Mouse (Mus musculus) liver, embryonic 16.5 days (tissue): ENCODE results near the gene Pcolce2. TPM values are rescaled to one million over a fixed set of nuclear protein-coding genes. Genes with fewer than 3 reads are reported as not detected.
"Not testable (repeated sequence)": the region's sequence is repeated elsewhere in the genome, so short reads cannot be mapped to it uniquely, and the experiment has no call there.

Source experiments
- ATAC-seq: fragments of 200-750 bp; cut with Nextera tagmentation; 2 replicates; pipeline ENCODE4 v1.8.0; 2017; ENCODE audit warnings: low read depth, mild to moderate bottlenecking, moderate number of reproducible peaks, moderate library complexity
- H3K27ac ChIP-seq: fragments of 300-500 bp; sonication (generic); 2 replicates; pipeline ENCODE4 v1.5.1; 2014; ENCODE audit warnings: mild to moderate bottlenecking, low read length
- H3K27me3 ChIP-seq: fragments of 300-500 bp; sonication (generic); 2 replicates; pipeline ENCODE4 v1.6.1; 2014; ENCODE audit warnings: low read depth, low read length, mixed read lengths; ENCODE audit not compliant: control insufficient read depth, insufficient read depth
- H3K36me3 ChIP-seq: fragments of 300-500 bp; sonication (generic); 2 replicates; pipeline ENCODE4 v1.6.1; 2014; ENCODE audit warnings: mild to moderate bottlenecking; ENCODE audit not compliant: control insufficient read depth, insufficient read depth
- H3K4me1 ChIP-seq: fragments of 300-500 bp; sonication (generic); 2 replicates; pipeline ENCODE4 v1.6.1; 2014; ENCODE audit warnings: low read depth, low read length, mixed read lengths; ENCODE audit not compliant: control insufficient read depth
- H3K4me2 ChIP-seq: fragments of 300-500 bp; sonication (generic); 2 replicates; pipeline ENCODE4 v1.6.1; 2014; ENCODE audit warnings: low read depth, low read length, mixed read lengths
- H3K4me3 ChIP-seq: fragments of 300-500 bp; sonication (generic); 2 replicates; pipeline ENCODE4 v1.5.1; 2014; ENCODE audit warnings: low read depth, mild to moderate bottlenecking, low read length
- H3K9ac ChIP-seq: fragments of 300-500 bp; sonication (generic); 2 replicates; pipeline ENCODE4 v1.6.1; 2014; ENCODE audit warnings: low read depth, low read length
- H3K9me3 ChIP-seq: fragments of 300-500 bp; sonication (generic); replicated peaks from 2 replicates; pipeline ENCODE4 v1.6.1; 2016; ENCODE audit warnings: low read length; ENCODE audit not compliant: control insufficient read depth
- WGBS: fragments of 180-500 bp; shearing (Covaris S2); extraction: QIAGEN DNeasy Blood & Tissue Kit; methylation state at CpG from one replicate; pipeline ENCODE4 v1.1.7; 2014; ENCODE audit not compliant: insufficient replicate concordance; 5-methylcytosine and 5-hydroxymethylcytosine counted together
- polyA plus RNA-seq: library from polyadenylated mRNA; unstranded; fragments of >200 nt; fragmentation: Nextera tagmentation; extraction: Ambion mirVana; gene quantifications from 2 replicates; pipeline ENCODE4 v1.2.1, GENCODE M21; 2015

Gene Pcolce2
- polyA plus RNA-seq, 1 experiment from 2014 or later, result 7.0 TPM

DNA sequence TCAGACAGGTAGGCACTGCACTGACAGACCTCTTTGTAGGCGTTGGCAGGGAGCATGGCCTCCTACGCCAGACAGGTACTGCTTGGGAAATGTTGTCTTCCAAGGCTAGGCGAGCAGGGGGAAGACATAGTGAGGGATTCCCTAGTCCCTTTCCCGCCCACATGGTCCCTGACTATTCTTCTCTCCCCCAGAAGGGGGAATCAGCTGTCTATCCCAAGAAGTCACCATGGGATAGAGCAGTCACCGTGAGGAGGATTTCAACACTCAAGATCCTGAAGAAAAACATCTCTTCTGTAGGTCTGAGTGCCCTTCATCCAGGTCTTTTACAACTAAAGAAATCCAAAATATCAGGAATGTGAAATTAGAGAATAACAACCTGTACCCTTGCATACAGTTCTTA, 30.2 kb upstream of the Pcolce2 start:
- no peak overlapping the region for H3K27ac ChIP-seq
- H3K36me3 ChIP-seq, result no peaks in the 10 kb centered on the region
- no peak overlapping the region for H3K4me3 ChIP-seq
- ATAC-seq, result no peak
- no peak overlapping the region for H3K4me2 ChIP-seq
- H3K9ac ChIP-seq, result no peak overlapping the region
- no peaks in the 10 kb centered on the region for H3K27me3 ChIP-seq
- no peaks in the 10 kb centered on the region for H3K9me3 ChIP-seq
- WGBS, result 51% methylated on average over 5 of the region's 5 CpGs
- H3K4me1 ChIP-seq, result no peaks in the 10 kb centered on the region

- ATAC-seq, result no peak
- H3K4me2 ChIP-seq, result no peak overlapping the region
Observed at GRCm38 (mm10) chr9:95612246-95612768, 25.1 kb upstream of the Pcolce2 start.

GRCm38 (mm10) chr9:95613426-95614127, 23.8 kb upstream of the Pcolce2 start:
- no peaks in the 10 kb centered on the region for H3K36me3 ChIP-seq
- no peak overlapping the region for H3K27ac ChIP-seq
- 24% methylated on average over 9 of the region's 9 CpGs for WGBS
- no peak overlapping the region for H3K4me2 ChIP-seq
- H3K27me3 ChIP-seq, result no peaks in the 10 kb centered on the region
- H3K4me1 ChIP-seq, result no peaks in the 10 kb centered on the region
- H3K9me3 ChIP-seq, result no peaks in the 10 kb centered on the region
- H3K4me3 ChIP-seq, result no peak overlapping the region
- H3K9ac ChIP-seq, result no peak overlapping the region
- ATAC-seq, result no peak

More at GRCm38 (mm10) chr9:95612246-95612768, 25.1 kb upstream of the Pcolce2 start:
- no peak overlapping the region for H3K27ac ChIP-seq
- H3K9me3 ChIP-seq, result no peaks in the 10 kb centered on the region
- H3K4me1 ChIP-seq, result no peaks in the 10 kb centered on the region
- H3K9ac ChIP-seq, result no peak overlapping the region
- 64% methylated on average over 8 of the region's 8 CpGs for WGBS
- no peaks in the 10 kb centered on the region for H3K27me3 ChIP-seq
- no peak overlapping the region for H3K4me3 ChIP-seq
- H3K36me3 ChIP-seq, result no peaks in the 10 kb centered on the region

DNA sequence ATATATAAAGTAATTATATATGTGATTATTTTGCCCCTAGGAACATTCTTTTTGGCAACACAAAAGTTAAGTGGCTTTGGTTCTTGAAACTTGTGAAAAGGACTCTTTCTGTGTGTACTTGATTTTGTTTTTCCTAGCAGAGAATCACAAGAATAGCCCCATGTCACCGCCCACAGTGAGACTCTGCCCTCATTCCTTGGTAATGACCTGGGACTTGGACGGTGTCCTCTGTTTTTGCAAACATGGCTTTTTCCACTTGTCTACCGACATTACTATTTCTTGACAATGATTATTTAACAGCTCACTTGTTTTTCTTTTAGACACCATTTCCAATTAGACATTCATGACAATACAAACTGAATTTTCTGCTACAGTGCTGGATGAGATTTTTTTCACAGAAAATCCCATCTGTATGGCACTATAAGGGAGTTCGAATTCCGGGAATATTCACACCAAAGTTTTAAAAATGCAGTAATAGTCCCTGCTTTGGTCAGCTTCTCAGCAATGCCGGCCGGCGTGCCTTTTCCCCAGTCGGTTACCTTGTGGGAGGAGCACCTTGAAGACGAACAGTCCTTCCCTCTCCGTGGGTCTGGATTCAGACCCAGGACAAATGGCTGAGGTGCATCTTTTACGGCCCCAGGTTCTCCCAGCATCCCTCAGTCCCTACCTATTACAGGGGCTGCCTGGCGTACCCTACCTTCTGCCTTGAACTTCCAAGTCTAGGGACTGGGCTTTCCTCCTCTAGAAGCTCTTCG, 22.4 kb upstream of the Pcolce2 start:
- no peak for ATAC-seq
- Histone ChIP-seq H3K4me1 (no peaks in the 10 kb centered on the region), H3K4me2 (no peak overlapping the region), H3K4me3 (no peak overlapping the region), H3K9ac (no peak overlapping the region), H3K36me3 (no peaks in the 10 kb centered on the region), H3K27ac (no peak overlapping the region), H3K9me3 (no peaks in the 10 kb centered on the region), H3K27me3 (no peaks in the 10 kb centered on the region)
- WGBS, result 61% methylated on average over 14 of the region's 14 CpGs

DNA sequence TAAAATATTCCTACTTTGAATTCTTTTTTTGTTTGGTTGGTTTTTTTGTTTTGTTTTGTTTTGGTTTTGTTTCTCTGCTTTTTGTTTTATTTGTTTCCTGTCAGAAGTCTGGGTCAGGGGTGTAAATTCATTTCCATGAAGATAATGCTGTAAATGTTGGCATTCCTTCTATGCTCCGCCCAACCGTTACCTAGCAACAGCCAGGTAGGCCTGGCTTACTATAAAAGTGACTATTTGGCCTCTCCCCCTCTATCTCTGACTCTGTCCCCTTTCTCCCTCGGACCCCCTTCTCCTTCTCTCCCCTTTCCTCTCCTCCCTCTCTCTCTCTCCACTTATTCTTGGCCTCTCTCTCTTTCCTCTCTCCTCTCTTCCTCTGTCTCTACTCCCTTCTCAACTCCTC, 21.4 kb upstream of the Pcolce2 start:
- Histone ChIP-seq H3K4me1 (no peaks in the 10 kb centered on the region), H3K27ac (no peak overlapping the region), H3K9me3 (no peaks in the 10 kb centered on the region), H3K4me3 (no peak overlapping the region), H3K36me3 (no peaks in the 10 kb centered on the region), H3K27me3 (no peaks in the 10 kb centered on the region), H3K4me2 (no peak overlapping the region), H3K9ac (no peak overlapping the region)
- 55% methylated on average over 3 of the region's 3 CpGs for WGBS
- no peak for ATAC-seq

DNA sequence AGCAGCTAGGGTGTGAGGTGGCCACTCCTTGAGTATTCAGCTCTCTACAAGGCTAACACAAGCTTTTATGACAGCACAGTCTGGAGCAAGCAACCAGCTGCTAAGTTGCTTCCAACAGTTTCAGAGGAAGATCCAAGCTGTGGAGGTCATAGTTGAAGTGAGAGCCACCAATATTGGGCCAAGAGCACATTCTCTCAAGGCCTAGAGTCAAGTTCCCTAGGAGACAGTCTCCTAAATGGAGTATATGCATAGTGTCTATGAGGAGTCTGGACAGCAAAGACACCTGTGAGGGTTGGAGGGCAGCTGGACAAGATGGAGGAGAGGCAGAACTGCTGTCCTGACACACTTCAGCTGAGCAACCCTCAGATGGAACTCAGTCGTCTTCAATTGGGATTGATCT, 18.8 kb upstream of the Pcolce2 start:
- Histone ChIP-seq H3K4me1 (no peaks in the 10 kb centered on the region), H3K27me3 (no peaks in the 10 kb centered on the region), H3K4me3 (no peak overlapping the region), H3K36me3 (no peaks in the 10 kb centered on the region), H3K27ac (no peak overlapping the region), H3K9ac (no peak overlapping the region), H3K9me3 (no peaks in the 10 kb centered on the region), H3K4me2 (no peak overlapping the region)
- ATAC-seq, result no peak
- WGBS, result 58% methylated on average over 1 of the region's 1 CpGs

- H3K27ac ChIP-seq, result no peak overlapping the region
- H3K9me3 ChIP-seq, result no peaks in the 10 kb centered on the region
- H3K4me1 ChIP-seq, result no peaks in the 10 kb centered on the region
- WGBS, result 64% methylated on average over 3 of the region's 3 CpGs
- no peaks in the 10 kb centered on the region for H3K36me3 ChIP-seq
- no peak overlapping the region for H3K4me2 ChIP-seq
- no peak overlapping the region for H3K4me3 ChIP-seq
- no peaks in the 10 kb centered on the region for H3K27me3 ChIP-seq
- no peak overlapping the region for H3K9ac ChIP-seq
- ATAC-seq, result no peak
Observed at GRCm38 (mm10) chr9:95624072-95624471, 13.3 kb upstream of the Pcolce2 start.

DNA sequence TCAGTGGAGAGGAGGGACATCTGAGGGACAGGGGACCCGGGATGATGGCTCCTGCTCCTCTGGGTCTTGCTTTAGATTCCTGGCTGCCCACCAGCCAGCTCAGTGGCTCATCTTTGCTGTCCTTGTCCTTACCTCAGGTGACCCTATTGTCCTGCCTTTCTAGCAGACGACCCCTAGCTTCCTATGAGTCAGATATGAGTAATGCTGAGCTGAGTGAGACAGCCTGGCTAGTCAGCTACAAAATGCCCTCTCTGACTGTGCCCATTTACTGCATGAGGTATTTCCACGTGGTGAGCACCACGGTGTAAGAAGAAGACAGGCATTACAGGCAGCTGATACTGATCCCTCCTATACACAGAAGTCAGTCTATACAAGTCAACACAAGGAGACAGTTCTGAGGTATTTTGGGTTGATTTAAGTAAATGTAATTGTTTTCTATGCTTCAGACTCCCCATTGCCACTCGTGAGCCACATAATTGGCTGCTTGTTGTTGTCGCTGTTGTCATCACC, 8.9 kb upstream of the Pcolce2 start:
- Histone ChIP-seq H3K36me3 (no peaks in the 10 kb centered on the region), H3K9ac (no peak overlapping the region), H3K27me3 (no peaks in the 10 kb centered on the region), H3K27ac (no peak overlapping the region), H3K9me3 (no peaks in the 10 kb centered on the region), H3K4me1 (no peaks in the 10 kb centered on the region), H3K4me3 (no peak overlapping the region), H3K4me2 (no peak overlapping the region)
- no peak for ATAC-seq
- whole genome bisulfite sequencing, result 59% methylated on average over 6 of the region's 6 CpGs

DNA sequence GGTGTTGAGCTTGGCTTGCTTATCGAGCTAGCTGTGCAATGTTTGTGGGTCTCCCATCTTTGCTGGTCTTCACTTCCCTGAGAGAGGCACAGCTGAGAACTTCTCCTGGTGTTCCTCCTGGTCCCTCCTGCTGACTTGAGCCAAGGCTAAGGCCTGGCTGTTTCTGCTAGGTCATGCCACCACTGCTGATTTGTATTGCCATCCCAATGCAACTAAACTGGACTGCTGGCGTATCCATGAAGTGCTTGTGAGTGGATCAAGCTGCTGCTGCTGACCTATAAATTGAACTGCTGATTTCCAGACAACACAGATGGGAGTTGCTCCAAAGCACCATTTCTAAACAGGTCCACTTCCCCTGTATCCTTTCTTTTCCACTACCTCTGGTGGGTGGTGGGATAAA, 7.8 kb upstream of the Pcolce2 start:
- H3K27ac ChIP-seq, H3K4me2 ChIP-seq, ATAC-seq, H3K36me3 ChIP-seq, H3K27me3 ChIP-seq, H3K4me3 ChIP-seq, H3K9ac ChIP-seq, H3K4me1 ChIP-seq, H3K9me3 ChIP-seq: not testable (repeated sequence)
- 63% methylated on average over 2 of the region's 2 CpGs for WGBS
